Mouse (Mus musculus): ENCODE results near the gene Fcgr1. TPM values are rescaled to one million over a fixed set of nuclear protein-coding genes. Genes with fewer than 3 reads are reported as not detected.
"Not testable (repeated sequence)": the region's sequence is repeated elsewhere in the genome, so short reads cannot be mapped to it uniquely, and the experiment has no call there.

Fcgr1 gene
- total RNA-seq, 2 experiments from 2014 or later = 0.45 to 0.46 TPM

DNA sequence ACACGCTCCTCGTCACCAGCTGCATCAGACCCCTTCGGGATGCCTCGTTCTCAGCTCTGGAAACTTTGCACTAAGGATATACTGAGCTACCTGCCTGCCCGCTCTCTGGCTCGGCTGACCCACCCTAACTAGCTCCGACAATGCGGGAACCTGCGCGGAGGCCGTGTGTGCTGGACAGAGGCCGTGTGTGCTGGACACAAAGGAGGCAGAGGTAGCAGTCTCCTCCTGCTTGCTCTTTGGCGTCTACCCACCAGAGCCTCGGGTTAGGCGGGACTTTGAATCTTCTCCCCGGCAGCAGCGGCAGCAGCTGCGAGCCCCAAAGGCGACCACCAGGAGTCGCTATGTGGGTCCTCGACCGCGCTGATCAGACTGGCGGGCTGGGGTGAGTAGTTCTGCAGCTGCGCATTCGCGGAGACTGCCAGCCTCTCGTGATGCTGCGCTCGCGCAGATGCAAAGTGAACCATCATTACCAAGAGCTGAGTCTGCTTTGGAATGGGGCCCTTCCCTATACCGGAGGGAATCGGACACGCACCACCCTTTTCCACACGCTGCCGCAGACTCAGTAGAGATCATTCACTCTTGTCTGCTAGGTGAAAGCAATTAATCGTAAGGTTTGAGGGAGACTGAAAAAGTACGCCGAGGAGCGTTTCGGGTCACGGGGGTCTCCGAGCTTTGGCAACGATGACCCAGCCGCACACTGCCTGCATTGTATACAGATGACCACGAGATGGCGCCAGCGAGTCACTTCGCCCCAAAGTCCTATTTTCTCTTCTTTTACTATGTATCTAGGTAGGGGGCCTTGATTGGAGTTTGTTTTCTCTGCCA is 15.8 kb downstream of the Fcgr1 start:
- intact Hi-C loops (cut with DNase I) = loop anchor here (5.0 kb wide), 2 partner anchors 164 to 224 kb away; no protein-coding TSS in a partner anchor
- DNase-seq = peak; percentile 91 to 95

DNA sequence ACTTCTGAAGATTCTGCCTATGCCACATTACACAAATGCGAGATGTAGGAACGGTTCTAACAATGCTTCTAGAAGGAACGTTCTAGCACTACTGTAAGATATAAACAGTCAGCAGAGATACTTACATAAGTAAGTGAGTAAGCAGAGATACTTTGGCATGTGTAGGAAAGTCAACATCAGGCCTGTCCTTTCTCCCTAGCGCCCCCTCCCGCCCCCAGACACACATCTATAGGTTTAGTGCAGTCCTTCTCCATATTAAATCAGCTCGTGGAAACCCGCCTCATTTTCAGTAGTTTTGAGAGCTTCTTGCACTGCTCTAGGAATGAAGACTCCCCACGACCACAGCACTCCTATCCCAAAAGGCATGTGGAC is 16.4 kb downstream of the Fcgr1 start:
- intact Hi-C loops (cut with DNase I) = loop anchor here (5.0 kb wide), 2 partner anchors 165 to 225 kb away; no protein-coding TSS in a partner anchor
- peak in 1 of 2 experiments; percentile 39 for DNase-seq

DNA sequence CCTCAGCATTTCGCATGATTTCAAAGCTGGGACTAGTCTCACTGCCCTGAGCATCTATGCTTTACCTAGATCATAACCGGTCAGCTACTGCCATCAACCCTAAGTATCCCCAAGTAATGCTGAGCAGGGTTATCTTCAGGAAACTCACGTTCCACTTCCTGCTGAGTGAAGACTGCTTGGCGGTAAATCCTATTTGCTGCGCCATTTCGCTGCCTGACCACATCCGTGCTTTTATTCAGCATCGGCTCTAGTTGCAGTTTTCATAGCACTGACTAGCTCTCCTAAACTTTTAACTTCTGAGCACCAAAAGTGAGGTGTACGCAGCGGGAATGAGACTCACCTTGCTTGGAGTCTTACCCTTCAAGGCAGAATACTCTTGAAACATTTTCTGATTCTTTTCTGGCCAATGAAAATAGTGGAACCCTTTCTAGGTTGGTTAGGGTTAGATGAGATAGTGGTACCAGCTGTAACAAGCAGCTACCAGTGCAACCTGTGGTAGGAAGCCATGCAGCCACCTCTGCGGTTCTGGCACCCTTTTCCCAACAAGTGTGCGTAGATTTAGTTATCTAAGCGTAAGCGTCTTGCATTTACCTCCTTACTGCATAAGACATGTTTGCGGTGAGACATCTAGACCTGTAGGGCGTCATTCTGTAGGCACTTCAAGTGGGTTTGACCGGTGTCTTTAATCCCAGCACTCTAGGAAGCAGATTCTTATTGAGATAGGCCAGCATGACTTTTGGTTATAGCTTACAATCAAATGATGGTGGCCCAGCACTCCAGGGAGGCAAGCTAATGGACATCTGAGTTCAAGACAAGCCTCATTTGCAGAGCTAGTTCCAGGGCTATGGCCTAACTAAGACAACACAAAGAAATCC is 19.9 kb downstream of the Fcgr1 start:
- DNase-seq = no peak
- intact Hi-C loops (cut with DNase I) = no loop called here

DNA sequence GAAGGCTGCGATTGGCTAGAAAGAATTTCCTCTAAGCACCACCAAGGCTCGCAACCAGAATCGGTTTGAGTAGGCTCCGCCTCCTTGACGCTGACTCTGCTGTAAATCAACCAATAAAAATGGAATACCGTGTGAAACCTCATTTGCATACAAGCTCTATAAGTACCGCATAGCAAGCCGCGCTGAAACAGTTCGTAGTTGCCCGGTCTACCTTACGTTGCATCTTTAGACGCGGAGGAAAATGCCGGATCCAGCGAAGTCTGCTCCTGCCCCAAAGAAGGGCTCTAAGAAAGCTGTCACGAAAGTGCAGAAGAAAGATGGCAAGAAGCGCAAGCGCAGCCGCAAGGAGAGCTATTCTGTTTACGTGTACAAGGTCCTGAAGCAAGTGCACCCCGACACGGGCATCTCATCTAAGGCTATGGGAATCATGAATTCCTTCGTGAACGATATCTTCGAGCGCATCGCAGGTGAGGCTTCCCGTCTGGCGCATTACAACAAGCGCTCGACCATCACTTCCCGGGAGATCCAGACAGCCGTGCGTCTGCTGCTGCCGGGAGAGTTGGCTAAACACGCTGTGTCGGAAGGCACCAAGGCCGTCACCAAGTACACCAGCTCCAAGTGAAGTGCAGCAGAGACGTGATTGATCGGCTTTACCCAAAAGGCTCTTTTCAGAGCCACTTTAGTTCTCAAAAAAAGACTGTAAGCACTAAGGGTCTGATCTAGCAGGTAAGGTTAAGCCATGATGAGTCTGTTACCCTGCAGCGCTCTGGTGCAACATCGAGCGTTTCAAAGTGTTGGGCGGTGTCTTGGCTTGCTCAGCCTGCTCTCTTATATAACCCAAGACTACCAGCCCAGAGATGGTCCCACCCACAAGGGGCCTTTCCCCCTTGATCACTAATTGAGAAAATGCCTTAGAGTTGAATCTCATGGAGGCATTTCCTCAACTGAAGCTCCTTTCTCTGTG is 24.0 kb downstream of the Fcgr1 start, which contains the start of gene Hist2h2bb:
TSS of gene Hist2h2bb (plus strand) at position 242 of the 964 bp plus-strand sequence.
- peak; percentile 84 to 85 for DNase-seq
- intact Hi-C loops (cut with DNase I) = no loop called here

DNA sequence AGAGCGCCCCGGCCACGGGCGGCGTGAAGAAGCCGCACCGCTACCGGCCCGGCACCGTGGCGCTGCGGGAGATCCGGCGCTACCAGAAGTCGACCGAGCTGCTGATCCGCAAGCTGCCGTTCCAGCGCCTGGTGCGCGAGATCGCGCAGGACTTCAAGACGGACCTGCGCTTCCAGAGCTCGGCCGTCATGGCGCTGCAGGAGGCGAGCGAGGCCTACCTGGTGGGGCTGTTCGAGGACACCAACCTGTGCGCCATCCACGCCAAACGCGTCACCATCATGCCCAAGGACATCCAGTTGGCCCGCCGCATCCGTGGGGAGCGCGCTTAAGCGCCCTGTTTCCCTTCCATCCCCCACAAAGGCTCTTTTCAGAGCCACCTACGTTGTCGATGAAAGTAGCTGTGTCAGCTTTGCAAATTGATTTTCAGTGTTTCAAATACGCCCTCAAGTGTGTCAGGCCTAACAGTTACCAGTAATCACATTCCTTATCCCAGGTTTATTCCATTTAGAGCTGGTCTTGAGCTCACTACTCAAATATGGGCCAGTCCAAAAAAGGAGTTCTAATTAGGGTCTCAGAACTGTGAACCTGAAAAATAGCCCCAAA is 24.9 kb downstream of the Fcgr1 start:
- peak in 1 of 2 experiments; percentile 33 for DNase-seq
- intact Hi-C loops (cut with DNase I) = not testable (repeated sequence)

DNA sequence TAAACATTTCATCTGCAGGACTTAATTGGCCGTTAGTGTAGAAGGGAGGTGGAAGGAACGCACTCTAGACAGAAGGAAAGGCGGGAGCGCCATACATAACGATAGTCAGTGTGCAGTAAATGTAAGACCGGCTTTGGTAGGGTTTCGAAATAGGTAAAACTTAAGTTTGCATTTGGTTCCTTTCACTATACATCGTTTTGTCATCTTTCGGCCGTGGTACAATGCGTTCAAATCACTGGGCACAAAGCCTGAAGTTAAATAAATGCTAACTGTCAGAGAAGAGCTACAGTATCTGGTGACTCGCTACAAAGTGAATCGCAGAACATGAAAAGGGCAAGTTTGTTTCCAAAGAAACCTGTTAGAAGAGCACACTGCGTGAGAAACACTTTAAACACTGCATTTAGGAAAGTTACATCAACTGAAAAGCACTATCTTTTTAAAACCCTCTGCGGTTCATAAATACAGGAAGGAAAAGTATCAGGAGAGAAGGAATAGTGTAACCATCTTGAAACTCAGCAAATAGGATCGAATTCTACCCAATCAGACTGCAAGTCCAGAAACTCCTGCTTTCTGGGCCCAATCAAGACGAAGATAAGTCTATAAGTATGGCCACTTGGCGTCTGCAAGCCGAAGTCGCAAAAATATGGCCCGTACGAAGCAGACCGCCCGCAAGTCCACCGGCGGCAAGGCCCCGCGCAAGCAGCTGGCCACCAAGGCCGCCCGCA is 25.6 kb downstream of the Fcgr1 start, which contains the start of gene Hist2h3b:
TSS of gene Hist2h3b (plus strand) at position 604 of the 725 bp plus-strand sequence.
- peak; percentile 74 to 83 for DNase-seq
- intact Hi-C loops (cut with DNase I) = no loop called here

DNA sequence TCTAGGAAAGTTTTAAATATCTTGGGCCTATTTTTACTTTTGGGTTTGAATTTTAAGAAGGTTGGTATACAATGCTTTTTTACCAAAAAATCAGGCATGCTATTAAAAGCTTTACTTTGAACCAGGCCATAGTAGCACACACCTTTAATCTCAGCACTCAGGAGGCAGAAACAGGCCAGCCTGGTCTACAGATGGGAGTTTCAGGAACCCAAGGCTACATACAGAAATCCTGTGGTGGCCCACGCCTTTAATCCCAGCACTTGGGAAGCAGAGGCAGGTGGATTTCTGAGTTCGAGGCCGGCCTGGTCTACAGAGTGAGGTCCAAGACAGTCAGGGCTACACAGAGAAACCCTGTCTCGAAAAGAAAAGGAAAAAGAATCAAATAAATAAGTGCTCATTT is 26.2 kb downstream of the Fcgr1 start:
- no peak for DNase-seq

DNA sequence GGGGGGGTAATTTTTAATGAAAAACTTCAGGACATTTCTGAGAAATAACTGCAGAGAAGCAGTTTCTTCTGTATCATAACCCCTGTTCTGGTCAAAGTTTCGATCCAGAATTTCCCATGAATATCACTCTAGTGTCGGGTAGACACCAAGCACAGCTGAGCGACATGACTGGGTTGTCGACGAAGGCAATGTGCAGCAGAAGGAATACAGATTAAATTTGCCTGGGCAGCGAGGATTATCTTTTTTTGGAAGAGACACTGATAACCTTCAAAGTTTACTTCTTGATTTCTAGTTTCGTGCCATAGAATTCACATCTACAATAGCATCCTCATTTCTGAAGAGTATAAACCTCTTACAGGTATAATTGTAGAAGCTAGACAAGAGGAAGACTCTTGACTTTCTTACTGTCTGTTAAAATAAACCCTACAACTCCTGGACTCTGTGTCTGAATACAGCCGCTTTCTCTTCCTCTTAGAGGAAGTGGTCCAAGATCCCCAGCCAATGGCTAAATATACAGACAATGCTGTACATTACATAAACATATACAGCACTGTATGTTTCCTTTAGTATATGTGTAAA is 27.5 kb downstream of the Fcgr1 start:
- DNase-seq = no peak
- intact Hi-C loops (cut with DNase I) = no loop called here

More for the DNA sequence above, 26.2 kb downstream of the Fcgr1 start:
- intact Hi-C loops (cut with DNase I) = no loop called here

DNA sequence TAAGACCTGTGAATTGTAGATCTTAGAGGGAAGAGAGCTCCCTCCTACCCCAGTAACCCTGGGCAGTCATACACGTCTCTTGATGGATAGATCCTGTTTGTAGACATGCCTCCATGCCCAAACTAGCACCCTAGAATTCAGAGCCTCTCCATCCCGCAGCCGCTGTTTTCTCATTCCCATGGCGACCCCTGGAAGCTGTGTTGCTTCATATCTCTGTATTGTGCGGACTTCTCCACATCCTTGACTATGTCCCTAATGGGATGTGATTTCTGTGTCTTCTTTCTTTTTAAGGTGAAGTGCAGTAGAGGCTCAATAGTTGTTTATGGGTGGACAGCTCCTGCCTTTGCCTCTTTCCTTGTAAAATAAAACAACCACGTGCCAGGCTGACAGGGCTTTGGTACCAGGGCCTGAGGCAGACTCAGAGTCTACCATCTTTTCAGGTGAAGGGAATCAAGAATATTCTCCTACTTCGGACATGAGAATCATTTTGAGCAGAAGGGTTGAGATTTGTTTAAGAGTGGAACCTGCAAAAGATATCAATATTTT is 29.3 kb downstream of the Fcgr1 start:
- intact Hi-C loops (cut with DNase I) = no loop called here
- DNase-seq = no peak

DNA sequence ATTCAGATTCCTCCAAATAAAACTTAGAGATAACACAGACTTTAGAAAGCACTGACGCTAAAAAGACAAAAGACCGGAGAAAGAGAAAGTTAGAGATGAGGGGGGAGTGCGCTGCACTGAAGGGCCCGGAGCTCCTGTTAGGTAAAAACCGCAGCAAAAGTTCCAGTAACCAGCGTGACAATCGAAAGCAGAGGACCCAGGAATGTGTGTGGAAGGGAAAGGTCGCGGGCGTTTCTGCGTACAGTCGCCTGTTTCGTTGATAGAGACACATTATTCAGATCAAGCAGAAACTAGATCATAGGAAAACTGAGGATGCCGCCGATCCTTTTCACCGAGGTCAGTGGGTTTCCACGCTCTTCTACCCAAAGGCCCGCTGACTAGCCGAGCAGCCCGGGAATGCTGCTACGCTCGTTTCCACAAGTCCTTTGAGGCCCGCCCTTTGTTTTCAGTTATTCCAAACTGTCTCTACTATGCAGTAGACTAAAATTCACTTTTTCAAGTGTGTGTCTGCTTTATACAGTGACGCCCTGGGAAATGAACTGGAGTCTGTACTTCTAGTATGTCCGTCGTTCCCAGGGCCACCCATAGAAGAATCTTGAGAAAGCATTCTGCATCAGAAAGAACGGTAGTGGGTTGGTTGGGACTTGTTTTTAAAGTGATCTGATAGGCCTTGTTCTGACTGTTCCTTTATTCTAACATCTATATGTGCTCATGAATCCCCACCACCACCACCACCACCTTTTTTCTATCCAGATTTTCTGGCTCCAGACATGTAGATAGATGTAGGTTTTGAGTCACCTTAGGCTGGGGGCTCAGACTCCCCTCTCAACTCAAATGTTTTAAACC is 30.0 kb downstream of the Fcgr1 start:
- peak; percentile 53 for DNase-seq
- intact Hi-C loops (cut with DNase I) = loop anchor here (1.0 to 2.0 kb wide), 2 partner anchors 17 to 43 kb away; partner anchors contain the start of genes Hist2h2ac and Hist2h3c1

DNA sequence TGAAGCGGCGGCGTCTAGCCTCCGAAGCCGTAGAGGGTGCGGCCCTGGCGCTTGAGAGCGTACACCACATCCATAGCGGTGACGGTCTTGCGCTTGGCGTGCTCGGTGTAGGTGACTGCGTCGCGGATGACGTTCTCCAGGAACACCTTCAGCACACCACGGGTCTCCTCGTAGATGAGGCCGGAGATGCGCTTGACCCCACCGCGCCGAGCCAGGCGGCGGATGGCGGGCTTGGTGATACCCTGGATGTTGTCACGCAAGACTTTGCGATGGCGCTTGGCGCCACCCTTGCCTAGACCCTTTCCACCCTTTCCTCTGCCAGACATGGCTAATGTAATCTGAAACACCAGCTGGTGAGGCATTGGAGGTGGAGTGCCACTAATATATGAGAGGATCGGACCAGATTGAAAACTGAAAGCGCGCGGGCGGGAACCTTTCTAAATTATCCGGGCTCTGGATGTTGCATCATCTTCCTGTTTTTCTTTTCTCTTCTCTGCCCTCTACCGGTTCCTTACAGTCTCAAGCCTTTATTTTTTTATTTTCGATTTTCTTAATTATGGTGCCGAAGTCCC is 30.7 kb downstream of the Fcgr1 start, which contains the start of gene Hist2h4:
TSS of gene Hist2h4 (minus strand) at position 333 of the 572 bp plus-strand sequence.
- peak; percentile 92 to 96 for DNase-seq
- intact Hi-C loops (cut with DNase I) = loop anchor here (1.0 to 2.0 kb wide), 2 partner anchors 16 to 43 kb away; partner anchors contain the start of genes Hist2h2ac and Hist2h3c1

DNA sequence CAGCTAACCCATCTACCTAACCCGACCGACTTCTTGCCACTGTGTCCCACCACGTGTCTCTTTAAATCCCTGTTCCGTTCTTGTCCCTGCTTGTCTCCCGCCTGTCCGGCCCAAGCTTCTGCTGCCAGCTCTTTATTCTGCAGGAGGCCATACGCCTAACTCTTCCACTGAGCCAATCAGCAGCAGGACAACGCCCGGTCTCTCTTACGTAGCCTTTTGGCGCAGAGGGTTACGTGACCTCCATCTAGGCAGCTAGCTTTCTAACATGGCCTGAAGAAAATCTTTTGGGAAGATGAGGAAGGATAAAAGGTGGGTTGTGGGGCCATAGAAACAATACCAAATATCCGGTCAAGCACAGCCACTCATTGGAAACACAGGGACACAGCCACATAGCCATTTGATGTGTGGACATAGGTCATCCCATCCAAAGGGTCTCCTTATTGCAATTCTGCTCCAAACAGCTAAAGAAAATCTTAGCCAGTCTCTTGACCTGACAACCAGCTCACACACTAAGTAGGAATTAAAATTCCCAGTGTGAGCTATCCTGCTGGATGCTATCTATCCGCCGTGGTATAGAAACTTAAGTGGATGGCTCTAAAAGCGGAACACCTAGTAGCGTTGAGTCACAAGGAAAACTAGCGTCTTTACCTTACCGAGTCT is 31.4 kb downstream of the Fcgr1 start:
- intact Hi-C loops (cut with DNase I) = loop anchor here (2.0 kb wide), 1 partner anchor 16 kb away; the partner anchor contains the start of gene Hist2h3c1
- peak; percentile 84 to 88 for DNase-seq

DNA sequence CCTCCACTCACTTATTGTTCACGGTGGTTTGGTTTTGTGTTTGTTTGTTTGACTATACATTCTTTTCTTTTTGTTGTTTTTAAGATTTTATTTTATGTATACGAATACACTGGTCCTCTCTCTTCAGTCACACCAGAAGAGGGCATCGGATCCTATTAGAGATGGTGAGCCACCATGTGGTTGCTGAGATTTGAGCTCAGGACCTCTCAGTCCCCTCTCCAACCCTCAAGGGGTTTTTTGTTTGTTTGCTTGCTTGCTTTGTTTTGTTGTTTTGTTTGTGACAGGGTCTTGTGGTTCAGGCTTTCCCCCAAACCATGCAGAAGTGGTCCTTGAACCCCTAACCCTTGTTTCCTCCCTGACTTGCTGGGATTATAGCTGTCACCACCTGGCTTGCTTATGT is 32.1 kb downstream of the Fcgr1 start:
- intact Hi-C loops (cut with DNase I) = loop anchor here (2.0 kb wide), 1 partner anchor 15 kb away; the partner anchor contains the start of gene Hist2h3c1
- DNase-seq = no peak

DNA sequence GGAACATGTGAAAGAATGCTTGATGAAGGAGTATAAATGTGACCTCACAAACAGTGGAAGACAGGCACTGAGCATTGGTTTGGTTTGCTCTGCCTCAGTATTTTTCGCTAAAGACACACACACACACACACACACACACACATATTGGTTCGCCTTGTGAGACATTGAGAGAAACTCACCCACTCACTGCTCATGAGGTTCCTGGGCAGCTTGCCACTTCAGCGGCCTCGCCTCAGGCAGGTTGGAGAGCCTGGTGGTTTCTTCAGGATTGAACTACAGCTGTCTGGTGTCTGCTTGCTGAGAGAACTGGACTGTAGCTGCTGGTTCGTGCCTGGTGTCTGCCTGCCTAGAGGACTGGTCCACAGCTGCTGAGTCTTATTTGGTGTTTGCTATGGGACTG is 33.5 kb downstream of the Fcgr1 start:
- no peak for DNase-seq
- intact Hi-C loops (cut with DNase I) = no loop called here

DNA sequence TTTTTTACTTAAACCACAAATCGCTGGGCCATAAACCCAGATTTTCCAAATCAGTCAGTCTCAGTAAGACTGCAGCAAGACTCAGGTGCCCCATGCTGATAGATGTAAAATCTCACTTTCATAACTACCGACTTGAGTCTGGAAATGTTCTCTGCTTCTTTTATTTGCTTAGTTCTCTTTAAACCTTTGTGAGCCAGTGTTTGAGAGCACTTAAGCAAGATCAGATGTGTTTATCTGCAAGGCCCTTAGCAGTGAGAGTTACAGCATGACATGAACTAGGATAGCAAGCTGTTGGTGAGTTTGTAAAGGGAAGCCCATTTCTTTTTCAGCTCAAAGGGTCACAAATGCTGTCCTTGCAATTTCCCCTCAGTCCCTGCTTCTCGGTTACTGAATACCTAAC is 36.6 kb downstream of the Fcgr1 start:
- intact Hi-C loops (cut with DNase I) = loop anchor here (10.0 kb wide), 1 partner anchor 52 kb away; no protein-coding TSS in a partner anchor

More for the DNA sequence above, 36.6 kb downstream of the Fcgr1 start:
- DNase-seq = no peak
